Mouse (Mus musculus): Measurements from ENCODE around the gene Vmn1r220.
"Not testable (repeated sequence)": the region's sequence is repeated elsewhere in the genome, so short reads cannot be mapped to it uniquely, and the experiment has no call there.

Vmn1r220 gene

GRCm38 (mm10) chr13:23187875-23188274 lies at the start of gene Vmn1r220:
TSS of gene Vmn1r220 (minus strand) at chr13:23187975.
- DNase-seq (ENCODE audit: low spot score): no peak

- DNase-seq (ENCODE audit: low spot score): not testable (repeated sequence)
Measured at GRCm38 (mm10) chr13:23235847-23236246, 48.1 kb upstream of the Vmn1r220 start, which contains the start of gene Vmn1r222. TSS of gene Vmn1r222 (minus strand) at chr13:23235947.

- not testable (repeated sequence) for DNase-seq (ENCODE audit: low spot score)
Measured at GRCm38 (mm10) chr13:23213827-23214226, 26.1 kb upstream of the Vmn1r220 start, which contains the start of gene Vmn1r221. TSS of gene Vmn1r221 (plus strand) at chr13:23214127.

GRCm38 (mm10) chr13:23203885-23204284 lies 16.1 kb upstream of the Vmn1r220 start:
- not testable (repeated sequence) for DNase-seq (ENCODE audit: low spot score)

GRCm38 (mm10) chr13:23166471-23166870 lies 21.3 kb downstream of the Vmn1r220 start:
- not testable (repeated sequence) for DNase-seq (ENCODE audit: low spot score)

GRCm38 (mm10) chr13:23159012-23159411 lies 28.8 kb downstream of the Vmn1r220 start, which contains the start of gene Vmn1r219:
TSS of gene Vmn1r219 (plus strand) at chr13:23159312.
- DNase-seq (ENCODE audit: low spot score): no peak

GRCm38 (mm10) chr13:23157848-23158247 lies 29.9 kb downstream of the Vmn1r220 start:
- no peak for DNase-seq (ENCODE audit: low spot score)

- DNase-seq (ENCODE audit: low spot score): no peak
Measured at GRCm38 (mm10) chr13:23138880-23139279, 48.9 kb downstream of the Vmn1r220 start.

- no peak for DNase-seq (ENCODE audit: low spot score)
Measured at GRCm38 (mm10) chr13:23133501-23133900, 54.3 kb downstream of the Vmn1r220 start.

- no peak for DNase-seq (ENCODE audit: low spot score)
Measured at GRCm38 (mm10) chr13:23133099-23133498, 54.7 kb downstream of the Vmn1r220 start, which contains the start of gene Vmn1r218. TSS of gene Vmn1r218 (plus strand) at chr13:23133155.

Data from c-Kit-positive CD71-positive TER-119-positive erythroid progenitor cells, embryonic 14.5 days (primary cell).